ENCODE assay signal across 19 mouse cellular contexts in the genomic region with DNA sequence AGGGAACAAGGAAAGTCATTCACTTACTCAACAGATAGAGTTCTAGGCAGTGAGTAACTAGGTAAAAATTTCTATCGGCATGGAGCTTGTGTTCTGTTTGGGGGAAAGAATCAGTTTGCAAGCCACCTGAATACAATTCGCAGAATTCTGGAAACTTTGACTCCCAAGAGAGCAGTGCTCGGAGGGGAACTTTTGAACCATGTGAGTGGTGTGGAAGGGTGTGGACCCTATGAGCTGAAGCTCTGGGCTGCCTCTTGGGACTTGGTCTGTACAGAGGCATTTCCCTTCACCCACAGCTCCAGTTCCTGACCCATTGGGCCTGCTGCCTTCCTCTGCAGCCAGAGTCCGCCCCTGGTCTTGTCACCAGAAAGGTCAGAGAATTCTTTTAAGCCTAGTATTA.
DNase-seq lines count a peak whose midpoint lies in the region; ATAC-seq and TF ChIP-seq lines count a peak whose summit lies in the region.
"Had no signal": no experiment of that assay in that cellular context is flagged by ENCODE, and none has a peak within 500 bp of the region (broad histone marks: within the 10 kb centered on the region; RNA-seq: fewer than 3 reads in every experiment).

No protein-coding gene starts in this region.

- H3K79me2 ChIP-seq in CH12.LX (replicated peaks; ENCODE audit: control insufficient read depth, extremely low read depth, insufficient read depth, poor library complexity, severe bottlenecking): peaks cover 78% of the 10 kb centered on the region

- no peak overlapping the region for H3K4me2 ChIP-seq in heart, embryonic 11.5 days
- H3K4me2 ChIP-seq in CH12.LX (ENCODE audit: insufficient read depth, low read depth, poor library complexity, severe bottlenecking): peak overlapping the region; percentile 77
- H3K4me2 ChIP-seq: embryonic facial prominence, embryonic 12.5 days; midbrain, embryonic 13.5 days had no signal

- H3K27ac ChIP-seq in heart, embryonic 11.5 days (ENCODE audit: low read depth, low read length): no peak overlapping the region
- H3K27ac ChIP-seq in CH12.LX (ENCODE audit: insufficient read depth, low read depth): peak overlapping the region; percentile 93
- no peak overlapping the region for H3K27ac ChIP-seq in midbrain, embryonic 10.5 days (replicated peaks)
- H3K27ac ChIP-seq: embryonic facial prominence, embryonic 12.5 days; forebrain, embryonic 10.5 days; layer of hippocampus, adult 2 months; macrophage; midbrain, embryonic 13.5 days had no signal

- H3K4me3 ChIP-seq in heart, embryonic 11.5 days (ENCODE audit: low read depth, low read length): no peak overlapping the region
- peak overlapping the region in 2 of 3 experiments; percentile 26 to 40 for H3K4me3 ChIP-seq in CH12.LX (replicated peaks in 1 of 3; ENCODE audit: low read depth in 2 of 3, low read length in 2 of 3, poor library complexity in 1 of 3)
- no peak overlapping the region for H3K4me3 ChIP-seq in midbrain, embryonic 10.5 days
- H3K4me3 ChIP-seq: embryonic facial prominence, embryonic 12.5 days; forebrain, embryonic 10.5 days; layer of hippocampus, adult 2 months; midbrain, embryonic 13.5 days; myocyte had no signal

- peaks cover 22% of the 10 kb centered on the region for H3K4me1 ChIP-seq in heart, embryonic 11.5 days (ENCODE audit: control insufficient read depth, insufficient read depth, low read length)
- peaks cover 42 to 89% of the 10 kb centered on the region in 2 experiments for H3K4me1 ChIP-seq in CH12.LX (ENCODE audit: control insufficient read depth in 1 of 2, insufficient read depth in 2 of 2)
- H3K4me1 ChIP-seq in midbrain, embryonic 10.5 days: peaks cover 32% of the 10 kb centered on the region

- intact Hi-C loops in heart, postnatal 36 days (cut with DNase I): no loop called here

- no peak for ATAC-seq in heart, embryonic 11.5 days (replicated peaks; ENCODE audit: insufficient number of reproducible peaks, low FRiP score, low TSS enrichment)
- ATAC-seq: inflammation-experienced regulatory T-cells, adult 6 months; midbrain, embryonic 13.5 days had no signal

- H3K9me3 ChIP-seq in heart, embryonic 11.5 days (replicated peaks; ENCODE audit: control insufficient read depth, low read length): no peaks in the 10 kb centered on the region
- no peaks in the 10 kb centered on the region for H3K9me3 ChIP-seq in CH12.LX (replicated peaks; ENCODE audit: low read length)
- no peaks in the 10 kb centered on the region for H3K9me3 ChIP-seq in midbrain, embryonic 10.5 days (replicated peaks)
- H3K9me3 ChIP-seq: embryonic facial prominence, embryonic 12.5 days; forebrain, embryonic 10.5 days; midbrain, embryonic 13.5 days had no signal

- in situ Hi-C loops in CH12.LX (cut with MboI; ENCODE audit: low pct_ligation_motif_present, low pct_unique_long_range_greater_than_20kb, low sequenced_read_pairs): no loop called here

- TF ChIP-seq POLR2A in CH12.LX (IDR thresholded peaks at IDR 0.05; ENCODE audit: low read depth, low read length): no peak; the same call in 1 of the 2 replicates

- no peak; the same call in none of the 2 replicates for TF ChIP-seq RAD21 in CH12.LX (IDR thresholded peaks at IDR 0.05; ENCODE audit: low read depth, low read length)

- H3K36me3 ChIP-seq in heart, embryonic 11.5 days (ENCODE audit: control insufficient read depth, insufficient read depth, low read length): no peaks in the 10 kb centered on the region
- peaks cover 0 to 31% of the 10 kb centered on the region in 2 experiments for H3K36me3 ChIP-seq in CH12.LX (replicated peaks in 1 of 2; ENCODE audit: control insufficient read depth in 1 of 2, insufficient read depth in 1 of 2, low read length in 1 of 2)
- 0 out of 2 replicates have a peak, but pooled peaks cover 3% of the 10 kb centered on the region for H3K36me3 ChIP-seq in midbrain, embryonic 10.5 days
- H3K36me3 ChIP-seq: forebrain, embryonic 10.5 days; midbrain, embryonic 13.5 days had no signal

- dilution Hi-C loops in CH12.LX (cut with MboI; ENCODE audit: extremely low pct_ligation_motif_present, extremely low pct_unique_long_range_greater_than_20kb, low sequenced_read_pairs): no loop called here

- DNase-seq in heart, adult 11 months: peak; percentile 97
- DNase-seq in kidney, postnatal 25 days: peak; percentile 38 to 67
- no peak for DNase-seq in kidney, adult 18-20 months
- DNase-seq in CH12.LX (ENCODE audit: extremely low read depth): peak; percentile 90
- peak; percentile 22 to 29 for DNase-seq in heart, postnatal 36 days
- DNase-seq in testis, postnatal 10 days (ENCODE audit: low spot score): no peak
- DNase-seq in midbrain, embryonic 10.5 days (ENCODE audit: low spot score): no peak
- DNase-seq: cerebellum, adult 18-20 months; gastrocnemius, postnatal 36 days; right cerebral cortex, adult 18-20 months; thymus, adult 18-20 months had no signal

- peak; percentile 91 for TF ChIP-seq EP300 in CH12.LX (IDR thresholded peaks at IDR 0.05; ENCODE audit: low read length)

- TF ChIP-seq CTCF in CH12.LX (conservative IDR thresholded peaks at IDR 0.05 in 1 of 2, IDR thresholded peaks at IDR 0.05 in 1 of 2; ENCODE audit: low read depth in 2 of 2, low read length in 2 of 2): no peak

- H3K9ac ChIP-seq in heart, embryonic 11.5 days (ENCODE audit: low read depth, low read length): no peak overlapping the region
- H3K9ac ChIP-seq in CH12.LX (ENCODE audit: insufficient read depth, low read depth): peak overlapping the region; percentile 57; the same call in 1 of the 2 replicates
- H3K9ac ChIP-seq: embryonic facial prominence, embryonic 12.5 days; midbrain, embryonic 13.5 days had no signal

- no peaks in the 10 kb centered on the region for H3K27me3 ChIP-seq in heart, embryonic 11.5 days (ENCODE audit: control insufficient read depth, insufficient read depth, low read length)
- H3K27me3 ChIP-seq in CH12.LX (replicated peaks): no peaks in the 10 kb centered on the region
- no peaks in the 10 kb centered on the region for H3K27me3 ChIP-seq in midbrain, embryonic 10.5 days (ENCODE audit: low read depth, poor library complexity, severe bottlenecking)
- H3K27me3 ChIP-seq: embryonic facial prominence, embryonic 12.5 days; midbrain, embryonic 13.5 days had no signal

- WGBS in heart, embryonic 11.5 days (ENCODE audit: insufficient replicate concordance): 88% methylated on average over 4 of the region's 4 CpGs
- 92% methylated on average over 4 of the region's 4 CpGs for WGBS in midbrain, embryonic 10.5 days

TF ChIP-seq in CH12.LX, 34 proteins besides CTCF, POLR2A, EP300 and RAD21 (continues in another document):
- TF ChIP-seq E2F4 (IDR thresholded peaks at IDR 0.05; ENCODE audit: insufficient replicate concordance, low read depth, low read length): no peak
- no peak; the same call in 1 of the 2 replicates for TF ChIP-seq HCFC1 (IDR thresholded peaks at IDR 0.05; ENCODE audit: low read depth, low read length)
- TF ChIP-seq JUND (conservative IDR thresholded peaks at IDR 0.05; ENCODE audit: low read depth, low read length): no peak; the same call in 1 of the 2 replicates
- TF ChIP-seq SIN3A (IDR thresholded peaks at IDR 0.05; ENCODE audit: low read length): peak; percentile 81; the same call in 1 of the 2 replicates
- TF ChIP-seq ELF1 (IDR thresholded peaks at IDR 0.05; ENCODE audit: low read depth, low read length): peak; percentile 41; the same call in 1 of the 2 replicates
- 0 out of 2 replicates have a peak, but pooled peaks have one; percentile 8 for TF ChIP-seq UBTF (IDR thresholded peaks at IDR 0.05; ENCODE audit: low read depth, low read length)
- TF ChIP-seq MAZ (IDR thresholded peaks at IDR 0.05; ENCODE audit: low read depth, low read length): peak; percentile 61
- peak; percentile 84 for TF ChIP-seq TCF12 (IDR thresholded peaks at IDR 0.05; ENCODE audit: low read depth, low read length)
- TF ChIP-seq ZKSCAN1 (IDR thresholded peaks at IDR 0.05; ENCODE audit: borderline replicate concordance, low read depth, low read length): no peak
- peak; percentile 42; the same call in 1 of the 2 replicates for TF ChIP-seq JUN (IDR thresholded peaks at IDR 0.05; ENCODE audit: insufficient read depth, low read depth, low read length)
- no peak for TF ChIP-seq RCOR1 (conservative IDR thresholded peaks at IDR 0.05; ENCODE audit: low read depth, low read length)
- TF ChIP-seq ETS1 (conservative IDR thresholded peaks at IDR 0.05; ENCODE audit: low read depth, low read length): peak; percentile 88
- TF ChIP-seq MAFK (IDR thresholded peaks at IDR 0.05; ENCODE audit: insufficient replicate concordance, low read length): no peak
- TF ChIP-seq BHLHE40 (IDR thresholded peaks at IDR 0.05; ENCODE audit: low read depth, low read length): peak; percentile 76
- TF ChIP-seq SMC3 (IDR thresholded peaks at IDR 0.05; ENCODE audit: low read depth, low read length): no peak
- peak; percentile 71 for TF ChIP-seq MXI1 (IDR thresholded peaks at IDR 0.05; ENCODE audit: low read depth, low read length)
- no peak for TF ChIP-seq PAX5 (IDR thresholded peaks at IDR 0.05; ENCODE audit: low read length)
- no peak for TF ChIP-seq GABPA (IDR thresholded peaks at IDR 0.05; ENCODE audit: insufficient replicate concordance, low read depth, low read length)
- 0 out of 2 replicates have a peak, but pooled peaks have one; percentile 80 for TF ChIP-seq CHD1 (IDR thresholded peaks at IDR 0.05; ENCODE audit: low read depth, low read length)
- no peak for TF ChIP-seq USF2 (conservative IDR thresholded peaks at IDR 0.05; ENCODE audit: low read depth, low read length)
- no peak for TF ChIP-seq USF1 (IDR thresholded peaks at IDR 0.05; ENCODE audit: low read depth, low read length)
- peak; percentile 85 for TF ChIP-seq MAX (IDR thresholded peaks at IDR 0.05; ENCODE audit: low read length)
- no peak for TF ChIP-seq ZNF384 (IDR thresholded peaks at IDR 0.05; ENCODE audit: low read depth, low read length)
- TF ChIP-seq NRF1 (IDR thresholded peaks at IDR 0.05; ENCODE audit: low read depth, low read length): no peak
- TF ChIP-seq ZC3H11A (IDR thresholded peaks at IDR 0.05; ENCODE audit: low read depth, low read length): no peak
- TF ChIP-seq MYC (IDR thresholded peaks at IDR 0.05; ENCODE audit: low read depth, low read length): peak; percentile 93
- TF ChIP-seq ZMIZ1 (IDR thresholded peaks at IDR 0.05; ENCODE audit: low read depth, low read length): peak; percentile 72; the same call in 1 of the 2 replicates
- peak; percentile 71 for TF ChIP-seq CHD2 (IDR thresholded peaks at IDR 0.05; ENCODE audit: low read length)
- TF ChIP-seq TBP (conservative IDR thresholded peaks at IDR 0.05; ENCODE audit: low read depth, low read length): peak; percentile 70
- peak; percentile 66 for TF ChIP-seq MEF2A (IDR thresholded peaks at IDR 0.05; ENCODE audit: borderline replicate concordance, low read depth, low read length)
- TF ChIP-seq IRF4 (IDR thresholded peaks at IDR 0.05; ENCODE audit: low read depth, low read length): peak; percentile 75
- TF ChIP-seq POLR2AphosphoS2 (IDR thresholded peaks at IDR 0.05; ENCODE audit: low read depth, low read length): no peak

Comparison
In these comparisons a context has a peak if more than half of its experiments do, and no peak if none do; other contexts are left out.
1. DNase-seq: peak in heart, adult 11 months (single experiment), kidney, postnatal 25 days (2 of 2), CH12.LX (single experiment) and heart, postnatal 36 days (2 of 2); none in kidney, adult 18-20 months (single experiment), testis, postnatal 10 days (single experiment) and midbrain, embryonic 10.5 days (single experiment).
2. H3K4me3 ChIP-seq: peak in CH12.LX (2 of 3); none in heart, embryonic 11.5 days (single experiment) and midbrain, embryonic 10.5 days (single experiment).